Mouse (Mus musculus): ENCODE data around the gene Olfr652. TPM values are rescaled to one million over a fixed set of nuclear protein-coding genes. Genes with fewer than 3 reads are reported as not detected.

The Olfr652 gene
- not detected for total RNA-seq (2021)
- long read RNA-seq, experiment 1 = 0 reads
- long read RNA-seq, experiment 2 = 0 reads

- TF ChIP-seq CTCF (IDR thresholded peaks at IDR 0.05) = no peak
- no peak within 1 kb of the TSS for H3K27ac ChIP-seq
- intact Hi-C loops (cut with DNase I) = no loop called here
- no peak for DNase-seq (ENCODE audit: extremely low spot score in 1 of 2, low spot score in 2 of 2)
- no peak within 1 kb of the TSS for H3K4me3 ChIP-seq
These were observed at the start of gene Olfr652 for GRCm38 (mm10) chr7:104560601-104561000. Gene Olfr652 (plus strand): TSS chr7:104560901.

- no peak within 1 kb of the TSS for H3K27ac ChIP-seq
- no peak for DNase-seq (ENCODE audit: extremely low spot score in 1 of 2, low spot score in 2 of 2)
- TF ChIP-seq CTCF (IDR thresholded peaks at IDR 0.05) = no peak
- intact Hi-C loops (cut with DNase I) = no loop called here
- no peak within 1 kb of the TSS for H3K4me3 ChIP-seq
These were observed 10.9 kb upstream of the Olfr652 start, which contains the start of gene Olfr651 for GRCm38 (mm10) chr7:104549833-104550232. Gene Olfr651 (plus strand): TSS chr7:104550133.

- intact Hi-C loops (cut with DNase I) = no loop called here
- DNase-seq (ENCODE audit: extremely low spot score in 1 of 2, low spot score in 2 of 2) = no peak
- Histone ChIP-seq H3K27ac (no peak overlapping the region), H3K4me3 (no peak overlapping the region)
- TF ChIP-seq CTCF (IDR thresholded peaks at IDR 0.05) = no peak
These were observed 8.0 kb upstream of the Olfr652 start for GRCm38 (mm10) chr7:104552700-104553099.

- intact Hi-C loops (cut with DNase I) = no loop called here
- Histone ChIP-seq H3K27ac (no peak within 1 kb of the TSS), H3K4me3 (no peak within 1 kb of the TSS)
- TF ChIP-seq CTCF (IDR thresholded peaks at IDR 0.05) = no peak
- no peak for DNase-seq (ENCODE audit: extremely low spot score in 1 of 2, low spot score in 2 of 2)
These were observed 16.3 kb downstream of the Olfr652 start, which contains the start of gene Olfr653 for GRCm38 (mm10) chr7:104577014-104577413. Gene Olfr653 (plus strand): TSS chr7:104577314.

- DNase-seq (ENCODE audit: extremely low spot score in 1 of 2, low spot score in 2 of 2) = no peak
- Histone ChIP-seq H3K27ac (no peak overlapping the region), H3K4me3 (no peak overlapping the region)
- TF ChIP-seq CTCF (IDR thresholded peaks at IDR 0.05) = no peak
- intact Hi-C loops (cut with DNase I) = no loop called here
These were observed 20.1 kb downstream of the Olfr652 start for GRCm38 (mm10) chr7:104580846-104581245.

GRCm38 (mm10) chr7:104581429-104581828 is 20.7 kb downstream of the Olfr652 start:
- no peak overlapping the region for H3K4me3 ChIP-seq
- DNase-seq (ENCODE audit: extremely low spot score in 1 of 2, low spot score in 2 of 2) = no peak
- TF ChIP-seq CTCF (IDR thresholded peaks at IDR 0.05) = no peak
- intact Hi-C loops (cut with DNase I) = no loop called here
- no peak overlapping the region for H3K27ac ChIP-seq

- H3K4me3 ChIP-seq = no peak within 1 kb of the TSS
- no peak for TF ChIP-seq CTCF (IDR thresholded peaks at IDR 0.05)
- intact Hi-C loops (cut with DNase I) = no loop called here
- DNase-seq (ENCODE audit: extremely low spot score in 1 of 2, low spot score in 2 of 2) = no peak
- no peak within 1 kb of the TSS for H3K27ac ChIP-seq
These were observed 26.0 kb downstream of the Olfr652 start, which contains the start of gene Olfr654 for GRCm38 (mm10) chr7:104586725-104587124. Gene Olfr654 (plus strand): TSS chr7:104587025.

- no peak for DNase-seq (ENCODE audit: extremely low spot score in 1 of 2, low spot score in 2 of 2)
- intact Hi-C loops (cut with DNase I) = no loop called here
- Histone ChIP-seq H3K4me3 (no peak overlapping the region), H3K27ac (no peak overlapping the region)
- no peak for TF ChIP-seq CTCF (IDR thresholded peaks at IDR 0.05)
These were observed 27.6 kb downstream of the Olfr652 start for GRCm38 (mm10) chr7:104588274-104588673.

GRCm38 (mm10) chr7:104601679-104602078 is 41.0 kb downstream of the Olfr652 start, which contains the start of gene Olfr655:
Gene Olfr655 (minus strand): TSS chr7:104601779.
- no peak for DNase-seq (ENCODE audit: extremely low spot score in 1 of 2, low spot score in 2 of 2)
- intact Hi-C loops (cut with DNase I) = no loop called here
- Histone ChIP-seq H3K27ac (no peak within 1 kb of the TSS), H3K4me3 (no peak within 1 kb of the TSS)
- TF ChIP-seq CTCF (IDR thresholded peaks at IDR 0.05) = no peak

GRCm38 (mm10) chr7:104603173-104603572 is 42.5 kb downstream of the Olfr652 start:
- no peak for DNase-seq (ENCODE audit: extremely low spot score in 1 of 2, low spot score in 2 of 2)
- intact Hi-C loops (cut with DNase I) = no loop called here
- Histone ChIP-seq H3K4me3 (no peak overlapping the region), H3K27ac (no peak overlapping the region)
- peak; percentile 43 for TF ChIP-seq CTCF (IDR thresholded peaks at IDR 0.05)

- H3K27ac ChIP-seq = no peak overlapping the region
- no peak overlapping the region for H3K4me3 ChIP-seq
- TF ChIP-seq CTCF (IDR thresholded peaks at IDR 0.05) = no peak
- intact Hi-C loops (cut with DNase I) = no loop called here
- no peak for DNase-seq (ENCODE audit: extremely low spot score in 1 of 2, low spot score in 2 of 2)
These were observed 44.0 kb downstream of the Olfr652 start for GRCm38 (mm10) chr7:104604727-104605126.

- intact Hi-C loops (cut with DNase I) = no loop called here
- DNase-seq (ENCODE audit: extremely low spot score in 1 of 2, low spot score in 2 of 2) = no peak
- Histone ChIP-seq H3K4me3 (no peak within 1 kb of the TSS), H3K27ac (no peak within 1 kb of the TSS)
- TF ChIP-seq CTCF (IDR thresholded peaks at IDR 0.05) = no peak
These were observed 53.0 kb downstream of the Olfr652 start, which contains the start of gene Olfr656 for GRCm38 (mm10) chr7:104613655-104614054. Gene Olfr656 (plus strand): TSS chr7:104613955.

Other genes starting within 250 kb of the Olfr652 start
- gene Trim12a, start 245.4 kb upstream of the Olfr652 start, total RNA-seq (2021) = 1 to 10 TPM; 2.2 to 3.2 TPM
- gene Trim34b, start 231.4 kb upstream of the Olfr652 start, total RNA-seq (2021) = not detected
- 1 to 10 TPM; 1.0 to 1.5 TPM for gene Trim12c, start 207.5 kb upstream of the Olfr652 start, total RNA-seq (2021)
- not detected for gene Trim30b, start 191.0 kb upstream of the Olfr652 start, total RNA-seq (2021)
- under 1 TPM in 1 of 2 experiments, not detected in 1; 0.19 TPM for gene Trim30c, start 160.1 kb upstream of the Olfr652 start, total RNA-seq (2021)
- gene Trim30a, start 95.7 kb upstream of the Olfr652 start, total RNA-seq (2021) = under 1 TPM; 0.66 to 0.98 TPM
- under 1 TPM; 0.36 to 0.40 TPM for gene Trim30d, start 53.1 kb upstream of the Olfr652 start, total RNA-seq (2021)
- not detected for gene Olfr651, start 10.8 kb upstream of the Olfr652 start, total RNA-seq (2021)
- gene Olfr653, start 16.4 kb downstream of the Olfr652 start, total RNA-seq (2021) = not detected
- not detected for gene Olfr654, start 26.1 kb downstream of the Olfr652 start, total RNA-seq (2021)
- gene Olfr655, start 40.9 kb downstream of the Olfr652 start, total RNA-seq (2021) = not detected
- gene Olfr656, start 53.1 kb downstream of the Olfr652 start, total RNA-seq (2021) = not detected
- gene Olfr657, start 63.9 kb downstream of the Olfr652 start, total RNA-seq (2021) = not detected
- gene Olfr658, start 86.4 kb downstream of the Olfr652 start, total RNA-seq (2021) = not detected
- gene Olfr659, start 105.9 kb downstream of the Olfr652 start, total RNA-seq (2021) = not detected
- not detected for gene Olfr661, start 125.6 kb downstream of the Olfr652 start, total RNA-seq (2021)
- not detected for gene Usp17le, start 216.6 kb downstream of the Olfr652 start, total RNA-seq (2021)

All from left cerebral cortex, adult 2 months (tissue).